Mouse (Mus musculus) right cerebral cortex, adult 2 months (tissue): ENCODE measurements around the gene Il34.

Experiments
- DNase-seq, 2 experiments: peaks; one replicate each; pipeline ENCODE4 v3.0.0; 2021 to 2022; ENCODE audit warnings: low spot score in 2 of 2

Il34 gene

DNA sequence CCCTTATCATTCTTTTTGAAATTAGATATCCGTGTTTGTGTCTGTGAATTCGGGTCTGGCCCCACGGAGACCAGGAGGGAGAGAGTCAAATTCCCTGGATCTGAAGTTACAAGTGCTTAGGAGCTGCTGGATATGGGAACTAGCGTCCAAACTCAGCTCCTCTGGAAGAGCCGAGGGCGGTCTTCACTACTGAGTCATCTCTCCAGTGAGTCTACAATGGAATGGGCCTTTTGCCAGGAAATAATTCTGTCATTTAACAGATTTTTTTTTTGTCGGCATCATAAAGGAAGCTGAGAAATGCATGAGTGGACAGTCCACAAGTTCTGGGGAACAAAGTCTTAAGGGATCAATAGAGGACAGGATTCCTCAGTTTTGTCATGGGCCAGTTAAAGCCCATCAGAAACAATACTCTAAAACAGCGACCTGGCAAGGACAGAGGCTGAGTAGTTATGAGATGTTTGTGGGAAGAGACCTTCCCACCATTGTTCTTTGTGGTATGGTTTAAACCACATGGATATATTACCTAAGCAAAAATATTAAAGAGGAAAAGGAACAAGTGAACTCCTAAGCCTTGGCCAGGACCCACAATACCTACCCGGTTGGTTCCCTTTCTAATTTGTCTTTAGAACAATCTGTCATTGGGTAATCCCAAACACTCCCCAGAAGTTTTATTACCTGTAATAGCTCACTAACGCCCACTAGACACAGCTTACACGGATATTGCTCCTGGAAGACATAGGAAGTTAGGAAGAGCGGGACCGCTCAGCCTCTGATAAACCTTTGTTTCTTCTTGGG, 25.6 kb downstream of the Il34 start:
- DNase-seq: peak in 1 of 2 experiments; percentile 41

DNA sequence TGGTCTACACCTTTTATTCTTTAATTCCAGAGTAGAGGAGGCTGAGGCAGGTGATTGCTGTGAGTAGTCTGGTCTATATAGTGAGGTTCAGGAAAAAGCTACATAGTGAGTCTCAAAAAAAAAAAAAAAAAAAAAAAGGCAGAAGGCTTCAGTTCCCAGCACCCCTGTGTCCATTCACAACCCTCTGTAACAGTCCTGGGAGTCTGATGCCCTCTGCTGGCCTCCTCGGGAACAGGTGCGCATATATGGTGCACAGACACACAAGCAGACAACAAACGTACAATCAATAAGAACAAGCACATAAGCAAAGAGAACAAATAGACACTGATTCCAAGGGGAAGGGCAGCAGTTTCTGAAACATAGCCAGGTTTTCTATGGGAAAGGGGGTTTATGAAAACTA, 29.4 kb downstream of the Il34 start:
- no peak for DNase-seq

DNA sequence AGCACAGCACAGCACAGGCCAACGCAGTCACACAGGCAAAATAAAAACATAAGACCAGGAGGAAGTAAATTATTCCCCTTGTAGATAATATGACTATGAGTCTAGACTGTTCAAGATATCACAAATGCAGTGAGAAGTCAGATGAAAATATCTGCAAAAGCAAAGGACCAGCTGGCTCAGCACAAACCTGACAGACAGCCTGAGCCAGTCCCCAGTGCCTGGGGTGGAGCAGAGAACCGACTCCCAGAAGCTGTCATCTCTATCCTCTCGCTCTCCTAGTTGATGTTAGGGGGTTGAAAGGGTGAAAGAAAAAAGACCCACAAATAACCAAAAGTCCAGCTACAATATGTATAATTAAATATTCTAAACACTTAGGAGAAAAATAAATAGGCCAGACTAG, 30.0 kb downstream of the Il34 start:
- DNase-seq: no peak

- DNase-seq: no peak
Measured at GRCm38 (mm10) chr8:110775316-110775715, 30.4 kb downstream of the Il34 start.

GRCm38 (mm10) chr8:110774725-110775124, 31.0 kb downstream of the Il34 start:
- no peak for DNase-seq

DNA sequence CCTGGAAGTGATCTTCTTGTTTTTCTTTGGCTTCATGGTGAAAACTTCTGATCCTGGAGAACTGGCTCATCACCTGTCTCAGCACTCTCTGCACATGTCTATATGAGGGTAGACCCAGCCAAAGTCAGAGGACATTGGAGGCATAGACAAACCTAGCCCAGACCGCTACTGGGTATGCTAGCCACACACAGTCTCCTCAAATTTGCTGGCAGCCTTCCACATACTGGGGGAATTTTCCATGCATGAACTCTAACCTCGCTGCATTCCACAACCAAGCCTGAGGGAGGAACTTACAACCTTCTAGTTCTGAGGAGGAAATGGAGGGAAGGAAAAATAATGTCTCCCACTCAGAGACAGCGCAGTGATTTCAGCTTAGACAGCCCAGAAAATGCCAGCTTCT, 31.7 kb downstream of the Il34 start:
- DNase-seq: no peak

DNA sequence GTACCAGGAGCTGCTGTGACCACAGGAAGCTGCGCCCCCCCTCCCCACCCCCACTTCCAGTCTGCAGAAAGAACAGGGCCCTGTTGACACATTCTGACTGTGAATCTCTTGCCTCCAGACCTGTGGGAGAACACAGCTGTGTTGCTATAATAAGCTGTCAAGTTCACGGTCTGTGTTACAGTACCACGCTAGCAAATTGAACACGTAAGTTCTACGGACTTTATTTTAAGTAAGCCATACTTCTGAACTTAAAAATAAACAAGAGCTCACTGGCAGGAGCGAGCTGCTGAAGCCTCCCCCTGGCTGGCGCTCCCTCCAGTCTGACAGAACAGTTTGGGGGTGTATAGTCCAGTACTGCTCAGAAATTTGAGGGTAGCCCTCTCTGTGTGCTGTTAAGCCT, 33.3 kb downstream of the Il34 start:
- peak; percentile 47 to 56 for DNase-seq

DNA sequence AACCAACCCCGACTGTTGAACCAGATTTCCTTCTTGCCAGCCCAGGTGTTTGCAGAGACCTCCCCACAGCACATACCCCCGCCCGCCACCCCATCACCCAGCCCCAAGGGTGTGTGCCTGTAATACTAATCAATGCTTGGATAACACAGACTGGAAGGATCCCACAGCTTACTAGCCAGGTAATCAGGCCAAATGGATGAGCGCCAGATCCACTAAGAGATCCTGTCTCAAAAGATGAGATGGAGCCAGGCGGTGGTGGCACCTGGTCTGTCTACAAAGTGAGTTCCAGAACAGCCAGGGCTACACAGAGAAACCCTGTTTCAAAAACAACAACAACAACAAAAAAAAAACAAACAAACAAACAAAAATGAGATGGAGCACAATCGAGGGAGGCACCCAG, 38.5 kb downstream of the Il34 start:
- no peak for DNase-seq

DNA sequence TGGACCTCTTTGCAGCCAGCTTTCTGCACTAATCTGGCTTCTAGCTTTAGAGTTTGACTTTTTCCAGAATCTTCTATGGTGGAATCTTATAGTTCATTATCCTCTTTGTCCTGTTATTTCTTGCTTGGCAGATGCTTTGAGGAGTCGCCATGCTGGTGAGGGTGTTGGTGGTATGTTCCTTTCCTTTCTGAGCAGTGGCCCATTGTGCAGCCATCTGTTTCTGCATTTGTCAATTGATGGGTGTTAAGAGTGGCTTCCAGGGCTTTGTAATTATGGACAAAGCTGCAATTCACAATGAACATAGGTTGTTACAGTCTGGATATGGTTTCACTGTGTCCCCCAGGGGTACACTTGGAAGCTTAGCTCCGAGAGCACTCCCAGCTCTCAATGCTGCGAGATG, 41.1 kb downstream of the Il34 start:
- DNase-seq: no peak

DNA sequence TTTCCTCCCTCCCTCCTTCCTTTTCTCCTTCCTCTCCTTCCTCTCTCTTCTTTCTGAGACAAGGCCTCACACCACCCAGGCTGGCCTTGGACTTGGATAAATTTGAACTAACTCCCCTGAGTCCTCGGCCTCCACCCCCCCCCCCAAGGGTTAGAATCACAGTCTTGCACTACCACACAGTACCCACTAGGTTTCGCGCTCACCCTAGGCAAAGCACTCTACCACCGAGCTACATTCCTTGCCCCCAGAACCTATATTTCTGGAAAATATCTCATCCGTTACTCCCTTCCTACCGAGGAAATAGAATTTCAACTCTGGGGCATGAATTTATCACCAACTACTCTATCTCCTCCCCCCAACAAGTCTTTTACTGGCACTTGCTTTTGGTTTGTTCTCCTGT, 43.7 kb downstream of the Il34 start:
- no peak for DNase-seq

DNA sequence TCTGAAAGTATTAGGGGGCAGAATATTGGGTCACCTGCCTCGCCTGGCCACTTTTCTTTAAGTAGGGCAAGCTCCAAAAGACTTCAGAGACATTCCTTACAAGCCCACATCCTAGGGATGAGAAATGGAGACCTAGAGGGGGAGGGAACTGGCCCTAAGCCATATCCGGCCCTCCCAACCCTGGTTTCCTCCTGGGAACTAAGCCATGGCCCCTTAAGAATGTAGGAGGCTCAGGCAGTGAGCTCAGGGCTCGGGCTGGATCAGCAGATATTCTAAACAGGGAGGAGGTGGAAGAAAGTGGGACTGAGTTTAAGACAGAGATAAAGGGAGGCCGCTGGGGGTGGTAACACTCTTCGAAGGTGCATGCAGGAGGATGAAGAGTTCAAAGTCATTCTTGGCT, 44.5 kb downstream of the Il34 start:
- no peak for DNase-seq

DNA sequence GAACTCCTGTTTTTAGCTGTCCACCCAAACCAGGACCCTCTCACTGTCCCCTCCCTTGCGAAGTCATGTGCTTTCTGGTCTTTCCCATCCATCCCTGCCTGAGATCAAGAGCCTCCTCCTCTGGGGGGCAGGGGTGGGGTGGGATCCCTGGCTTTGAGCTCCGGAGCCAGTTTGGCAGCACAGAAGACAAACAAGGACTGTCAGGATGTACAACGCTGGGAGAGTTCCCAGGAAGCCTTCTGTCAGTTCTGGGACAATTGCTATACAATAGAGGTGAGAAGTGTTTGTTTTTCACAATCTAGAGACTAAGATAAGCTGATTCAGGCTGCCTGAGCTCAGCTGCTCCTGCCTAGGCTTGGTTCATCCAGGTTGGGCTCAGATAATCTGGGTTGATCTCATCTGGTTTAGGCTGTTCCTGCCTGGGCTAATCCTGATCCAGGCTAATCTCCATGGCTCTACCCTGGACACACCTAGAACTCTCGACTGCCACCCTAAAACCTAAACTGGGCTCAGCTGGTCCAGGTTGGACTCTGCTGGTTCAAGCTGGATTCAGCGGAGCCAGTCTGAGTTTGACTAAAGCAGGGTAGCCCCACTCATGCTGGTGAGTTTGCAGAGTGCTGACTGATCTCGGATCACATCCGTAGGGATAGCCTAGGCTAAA, 45.3 kb downstream of the Il34 start:
- no peak for DNase-seq

GRCm38 (mm10) chr8:110756196-110756595, 49.5 kb downstream of the Il34 start:
- no peak for DNase-seq

GRCm38 (mm10) chr8:110755511-110756170, 50.1 kb downstream of the Il34 start:
- DNase-seq: peak; percentile 74 to 75

DNA sequence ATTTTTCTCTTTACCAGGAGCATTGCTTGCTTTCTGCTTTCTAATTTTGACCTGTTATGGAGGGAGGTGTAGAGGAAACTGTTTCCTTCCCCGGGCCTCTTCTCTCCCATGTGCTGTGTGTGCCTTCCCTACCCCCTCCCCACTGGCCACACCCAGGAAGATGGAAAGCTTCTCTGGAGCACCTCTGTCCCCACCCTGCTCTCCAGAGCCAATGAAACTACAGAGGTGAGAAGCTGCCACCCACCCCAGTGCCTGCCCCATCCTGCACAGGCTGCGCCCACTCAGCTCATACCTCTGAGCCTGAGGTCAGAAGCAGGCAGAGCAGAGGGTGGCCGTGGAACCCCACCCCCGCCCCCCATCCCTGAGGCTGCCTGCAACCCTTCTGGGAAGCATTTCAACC, 51.0 kb downstream of the Il34 start:
- peak in 1 of 2 experiments; percentile 52 for DNase-seq

DNA sequence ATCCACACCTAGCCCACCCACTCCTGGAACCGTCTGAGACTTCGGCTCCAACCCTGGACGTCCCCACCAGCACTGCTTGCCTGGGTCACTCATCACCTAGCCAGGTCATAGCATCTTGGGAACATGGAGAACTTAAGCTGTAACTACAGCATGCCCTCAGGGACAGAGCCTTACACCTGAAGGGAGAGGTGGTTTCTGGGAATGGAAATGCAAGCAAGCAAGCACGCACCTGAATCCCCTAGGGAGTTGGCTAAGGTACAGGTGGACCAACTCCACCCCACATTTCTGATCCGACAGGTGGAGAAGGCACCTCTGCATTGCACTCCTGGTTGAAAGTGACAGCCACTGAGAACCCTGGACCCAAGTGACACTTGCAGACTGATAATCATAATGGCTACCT, 54.2 kb downstream of the Il34 start:
- DNase-seq: no peak

GRCm38 (mm10) chr8:110750269-110750668, 55.5 kb downstream of the Il34 start:
- no peak for DNase-seq

DNA sequence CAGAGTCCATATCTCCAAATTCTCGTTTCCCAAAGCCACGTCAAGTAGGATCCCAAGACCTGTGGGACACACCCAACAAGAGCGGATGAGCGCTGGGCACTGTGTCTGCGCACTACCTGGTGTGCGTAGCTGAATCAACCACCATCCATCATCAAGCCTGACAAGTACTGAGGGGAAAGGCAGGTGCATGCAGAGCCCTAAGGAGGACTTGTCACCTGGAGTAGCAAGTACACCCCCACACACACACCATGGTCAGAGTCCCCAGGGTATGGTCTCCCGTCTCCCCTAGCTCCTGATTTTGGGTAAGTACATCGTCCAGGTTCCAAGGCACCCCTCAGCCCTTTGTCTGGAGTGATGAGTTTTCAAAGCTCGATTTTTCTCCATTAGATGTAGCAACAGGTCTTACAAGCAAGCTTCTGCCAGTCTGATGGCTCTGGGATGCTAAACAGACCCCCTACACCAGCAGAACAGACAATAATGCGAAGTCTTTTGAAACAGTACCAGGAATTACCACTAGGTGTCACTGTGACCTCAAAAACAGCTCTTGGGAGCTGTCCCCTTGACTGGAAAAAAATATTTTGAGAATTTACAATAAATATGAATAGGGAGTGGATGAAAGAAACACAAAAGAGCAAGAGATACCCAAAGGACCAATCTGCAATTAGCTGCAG, 56.1 kb downstream of the Il34 start:
- DNase-seq: peak in 1 of 2 experiments; percentile 68

DNA sequence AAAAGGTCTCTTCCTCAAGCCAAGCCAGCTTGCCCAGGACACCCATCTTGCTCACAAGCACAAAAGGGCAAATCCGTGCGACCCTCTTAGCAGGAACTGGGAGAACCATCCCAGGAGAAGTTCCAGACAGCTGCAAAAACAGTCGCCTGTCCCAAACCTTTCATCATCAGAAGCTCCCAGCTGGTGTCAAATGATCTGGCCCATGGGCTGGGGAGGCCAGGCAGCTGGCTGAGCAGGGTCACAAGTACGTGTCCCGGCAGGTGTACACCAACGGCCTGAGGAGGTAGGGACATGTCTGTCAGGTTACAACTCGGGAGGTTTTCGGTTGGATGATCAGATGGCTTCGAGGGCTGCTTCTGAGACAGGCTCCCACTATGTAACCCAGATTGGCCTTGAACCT, 59.1 kb downstream of the Il34 start:
- DNase-seq: no peak

DNA sequence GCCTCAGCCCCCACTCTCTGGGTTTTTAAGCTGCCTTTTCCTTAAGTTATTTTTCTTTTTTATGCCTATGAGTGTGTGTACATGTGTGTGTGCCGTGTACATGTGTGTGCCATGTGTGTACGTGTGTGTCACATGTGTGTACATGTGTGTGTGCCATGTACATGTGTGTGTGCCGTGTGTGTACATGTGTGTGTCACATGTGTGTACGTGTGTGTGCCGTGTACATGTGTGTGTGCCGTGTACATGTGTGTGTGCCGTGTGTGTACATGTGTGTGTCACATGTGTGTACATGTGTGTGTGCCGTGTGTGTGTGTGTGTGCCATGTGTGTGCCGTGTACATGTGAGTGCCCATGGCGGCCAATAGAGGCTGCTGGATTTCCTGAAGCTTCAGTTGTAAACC, 60.6 kb downstream of the Il34 start:
- DNase-seq: no peak

GRCm38 (mm10) chr8:110742452-110742818, 63.3 kb downstream of the Il34 start:
- no peak for DNase-seq

- no peak for DNase-seq
Measured at GRCm38 (mm10) chr8:110741816-110742451, 63.8 kb downstream of the Il34 start.
